Mouse (Mus musculus): ENCODE results near the gene Lancl1.

- TF ChIP-seq CTCF (IDR thresholded peaks at IDR 0.05; ENCODE audit: extremely low read depth, insufficient read length, insufficient replicate concordance, low read depth, low read length) (no peak), POLR2A (IDR thresholded peaks at IDR 0.05; ENCODE audit: low read depth, low read length) (no peak)
These were observed 40.5 kb downstream of the Lancl1 start for GRCm38 (mm10) chr1:66998188-66998587.

Measured in small intestine, adult 2 months (tissue).